Mouse (Mus musculus): ENCODE results near the gene Xab2.

DNA sequence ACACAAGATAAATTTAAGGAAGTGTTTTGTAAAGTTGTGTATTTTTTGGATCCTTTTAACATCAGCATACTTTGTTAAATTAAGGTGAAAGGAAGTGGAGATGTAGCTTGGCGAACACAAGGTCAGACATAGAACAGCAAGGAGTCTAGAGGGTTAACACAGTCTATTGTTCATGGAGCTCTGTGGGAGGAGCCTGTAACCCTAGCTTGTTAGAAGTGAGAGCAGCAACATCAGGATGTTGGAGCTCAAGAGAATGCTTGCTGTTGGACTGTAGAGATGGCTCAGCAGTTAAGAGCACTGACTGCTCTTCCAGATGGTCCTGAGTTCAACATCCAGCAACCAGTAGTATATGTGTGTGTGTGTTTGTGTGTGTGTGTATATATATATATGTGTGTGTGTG, 27.9 kb upstream of the Xab2 start:
- TF ChIP-seq CTCF (IDR thresholded peaks at IDR 0.05; ENCODE audit: low read depth) (no peak), EP300 (IDR thresholded peaks at IDR 0.05; ENCODE audit: low read depth) (no peak)
